Mouse (Mus musculus): ENCODE results near the gene Pum1.
"Not testable (repeated sequence)": the region's sequence is repeated elsewhere in the genome, so short reads cannot be mapped to it uniquely, and the experiment has no call there.

Pum1 gene

GRCm38 (mm10) chr4:130668991-130669390 is 5.9 kb downstream of the Pum1 start:
- DNase-seq (ENCODE audit: low spot score) = no peak

- not testable (repeated sequence) for DNase-seq (ENCODE audit: low spot score)
Observed at GRCm38 (mm10) chr4:130670023-130670422, 6.9 kb downstream of the Pum1 start.

DNA sequence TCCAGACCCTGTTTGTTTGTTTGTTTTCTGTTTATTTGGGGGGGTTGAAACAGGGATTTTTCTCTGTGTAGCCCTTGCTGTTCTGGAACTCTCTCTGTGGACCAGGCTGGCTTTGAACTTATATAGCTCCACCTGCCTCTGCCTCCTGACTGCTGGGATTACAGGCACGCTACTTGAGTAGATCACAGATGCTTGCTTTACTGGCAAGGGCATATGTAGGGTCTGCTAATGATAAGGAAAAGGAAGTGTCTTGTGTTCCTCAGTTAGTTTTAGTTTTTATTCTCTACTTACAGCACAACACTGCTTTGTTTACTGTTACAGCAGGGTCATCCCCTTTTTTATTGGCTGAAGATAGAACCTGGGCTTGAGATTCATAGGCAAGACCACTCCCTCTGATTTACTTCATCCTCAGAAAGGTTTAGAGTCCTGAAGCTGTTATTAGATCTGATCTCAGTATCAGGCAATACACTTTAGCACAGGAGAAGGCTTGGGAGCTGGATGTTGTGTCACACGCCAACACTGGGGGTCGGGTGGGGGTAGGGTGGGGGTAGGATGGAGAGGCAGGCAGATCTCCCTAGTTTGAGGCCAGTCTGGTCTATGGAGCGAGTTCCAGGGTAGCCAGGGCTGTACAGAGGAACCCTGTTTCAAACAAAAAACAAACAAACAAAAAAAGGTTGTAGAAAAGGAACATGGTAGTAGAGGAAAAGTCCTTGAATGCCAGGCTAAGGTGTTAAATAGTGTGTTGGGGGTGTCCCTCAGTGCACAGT is 8.1 kb downstream of the Pum1 start:
- no peak for DNase-seq (ENCODE audit: low spot score)

DNA sequence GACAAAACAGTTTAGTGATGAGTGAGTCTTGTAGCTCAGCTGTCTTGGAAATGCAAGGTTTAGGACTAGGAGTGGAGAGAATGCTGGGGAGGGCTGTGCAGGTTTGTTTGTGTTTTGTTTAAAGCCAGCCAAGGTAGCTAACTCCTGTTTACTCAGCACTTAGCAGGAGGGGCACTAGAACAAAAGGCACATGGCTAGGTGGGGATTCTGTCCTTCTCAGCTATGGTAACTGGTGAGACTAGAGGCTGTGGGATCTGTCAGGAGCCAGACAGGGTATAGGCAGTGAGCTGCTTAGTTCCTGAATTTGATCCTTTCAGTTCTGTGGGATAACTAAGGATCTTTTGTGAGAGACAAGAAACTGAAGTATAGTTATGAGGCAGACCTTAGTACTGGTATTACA is 9.0 kb downstream of the Pum1 start:
- no peak for DNase-seq (ENCODE audit: low spot score)

GRCm38 (mm10) chr4:130676746-130677145 is 13.6 kb downstream of the Pum1 start:
- no peak for DNase-seq (ENCODE audit: low spot score)

GRCm38 (mm10) chr4:130678149-130678548 is 15.0 kb downstream of the Pum1 start:
- DNase-seq (ENCODE audit: low spot score) = no peak

- no peak for DNase-seq (ENCODE audit: low spot score)
Observed at GRCm38 (mm10) chr4:130680676-130681075, 17.6 kb downstream of the Pum1 start.

- DNase-seq (ENCODE audit: low spot score) = not testable (repeated sequence)
Observed at GRCm38 (mm10) chr4:130683051-130683450, 19.9 kb downstream of the Pum1 start.

DNA sequence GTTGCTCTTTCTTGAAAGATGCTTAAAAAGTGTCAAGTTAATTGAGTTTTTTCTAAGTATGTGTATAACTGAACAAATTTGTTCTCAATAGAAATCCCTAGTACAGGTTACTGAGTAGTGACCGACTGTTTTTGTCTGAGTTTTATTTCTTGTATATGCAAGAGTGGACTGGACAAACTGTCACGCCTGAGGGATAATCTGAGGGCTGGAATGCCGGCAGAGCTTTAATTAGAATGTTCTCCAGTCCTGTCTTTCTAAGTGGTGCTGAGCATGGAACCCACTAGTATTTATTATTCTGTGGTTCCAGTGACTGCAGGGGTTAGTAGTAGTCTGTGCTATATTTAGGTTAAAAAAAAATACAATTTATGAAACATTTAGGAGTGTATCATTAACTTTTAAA is 30.8 kb downstream of the Pum1 start:
- no peak for DNase-seq (ENCODE audit: low spot score)

- no peak for DNase-seq (ENCODE audit: low spot score)
Observed at GRCm38 (mm10) chr4:130694982-130695381, 31.9 kb downstream of the Pum1 start.

- DNase-seq (ENCODE audit: low spot score) = peak; percentile 64
Observed at GRCm38 (mm10) chr4:130701061-130701460, 37.9 kb downstream of the Pum1 start.

DNA sequence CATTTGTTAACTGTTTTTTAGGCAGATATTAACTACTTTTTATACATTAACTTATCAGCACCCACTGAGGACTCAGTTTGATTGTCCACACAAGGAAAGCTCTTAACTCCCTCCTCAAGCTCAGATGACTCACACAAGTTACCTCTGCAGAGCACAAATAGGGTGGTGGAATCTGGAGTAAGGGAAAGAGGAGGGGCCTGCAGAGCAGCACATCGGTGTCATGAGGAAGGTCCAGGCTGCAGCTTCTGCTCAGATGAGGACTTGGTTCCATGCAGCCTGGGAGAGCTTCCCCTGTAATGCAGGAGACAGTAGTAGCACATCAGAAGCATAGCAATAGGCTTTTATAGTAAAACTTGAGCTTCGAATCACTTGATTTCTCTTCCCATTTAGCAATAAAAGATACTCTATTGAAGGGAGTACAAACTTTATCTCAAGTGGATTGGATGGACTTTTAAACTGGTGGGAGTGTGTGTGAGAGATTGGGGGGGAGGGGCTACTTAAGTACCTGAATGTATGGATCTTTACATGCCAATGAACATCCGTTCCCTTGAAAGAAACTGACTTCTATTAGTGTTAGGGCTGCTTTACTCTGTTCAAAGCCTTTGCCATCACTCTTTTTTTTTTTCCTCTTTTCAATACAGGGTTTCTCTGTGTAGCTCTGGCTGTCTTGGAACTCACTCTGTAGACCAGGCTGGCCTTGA is 39.9 kb downstream of the Pum1 start:
- DNase-seq (ENCODE audit: low spot score) = no peak

- DNase-seq (ENCODE audit: low spot score) = no peak
Observed at GRCm38 (mm10) chr4:130703601-130704000, 40.5 kb downstream of the Pum1 start.

GRCm38 (mm10) chr4:130704615-130705014 is 41.5 kb downstream of the Pum1 start:
- no peak for DNase-seq (ENCODE audit: low spot score)

DNA sequence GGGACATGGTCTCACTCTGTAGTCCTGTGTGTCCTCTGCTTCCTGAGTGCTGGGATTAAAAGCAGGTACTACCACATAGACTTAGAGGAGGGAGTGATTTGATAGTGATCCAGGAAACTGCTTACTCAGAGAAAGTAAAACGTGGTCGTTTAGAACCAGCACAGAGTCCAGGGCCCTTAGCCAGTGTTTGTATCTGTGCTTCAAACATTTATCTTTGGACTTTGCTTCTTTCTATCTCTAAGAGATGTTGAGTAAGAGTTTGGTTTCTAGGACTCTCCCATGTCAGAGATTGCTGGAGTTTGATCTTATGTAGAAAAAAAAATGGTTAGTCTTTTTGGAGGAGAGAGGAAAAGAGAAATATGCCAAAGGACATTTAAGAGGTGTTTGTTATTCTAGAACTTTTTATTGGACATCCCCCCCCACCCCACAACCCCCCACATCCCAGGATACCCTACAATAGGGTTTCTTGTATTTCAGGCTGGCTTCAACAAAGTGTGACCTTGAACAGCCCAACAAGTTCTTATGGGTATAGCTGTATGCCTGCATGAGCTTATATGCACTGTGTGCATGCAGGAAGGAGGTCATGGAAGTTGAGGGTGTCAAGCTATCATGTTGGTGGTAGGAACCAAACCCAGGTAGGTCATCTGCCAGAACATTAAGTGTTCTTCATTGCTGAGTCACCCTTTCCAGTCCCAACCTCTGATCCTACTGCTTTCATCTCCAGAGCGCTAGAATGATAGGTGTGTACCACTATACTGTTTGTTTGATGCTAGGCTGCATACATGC is 43.3 kb downstream of the Pum1 start:
- DNase-seq (ENCODE audit: low spot score) = no peak

GRCm38 (mm10) chr4:130711353-130711848 is 48.3 kb downstream of the Pum1 start:
- DNase-seq (ENCODE audit: low spot score) = no peak

GRCm38 (mm10) chr4:130712341-130712740 is 49.2 kb downstream of the Pum1 start:
- no peak for DNase-seq (ENCODE audit: low spot score)

DNA sequence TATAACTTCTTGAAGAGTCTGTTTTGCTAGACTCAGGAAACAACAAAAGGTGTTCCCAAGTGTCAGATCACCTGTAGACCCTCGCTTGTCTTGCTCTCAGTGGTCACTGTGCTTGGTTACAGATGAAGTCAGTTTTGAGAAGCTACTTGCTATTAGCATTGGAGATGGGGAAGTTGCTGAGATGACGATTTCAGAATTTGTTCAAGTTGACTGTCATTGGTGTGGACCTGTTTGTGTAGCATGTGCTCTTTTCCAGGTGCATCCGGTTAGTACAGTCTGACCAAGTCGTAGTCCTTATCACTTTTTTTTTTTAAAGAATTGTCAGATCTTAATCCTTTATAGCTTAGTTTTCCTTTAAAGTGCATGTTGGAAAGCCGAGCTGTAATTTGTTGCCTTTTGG is 50.3 kb downstream of the Pum1 start:
- no peak for DNase-seq (ENCODE audit: low spot score)

DNA sequence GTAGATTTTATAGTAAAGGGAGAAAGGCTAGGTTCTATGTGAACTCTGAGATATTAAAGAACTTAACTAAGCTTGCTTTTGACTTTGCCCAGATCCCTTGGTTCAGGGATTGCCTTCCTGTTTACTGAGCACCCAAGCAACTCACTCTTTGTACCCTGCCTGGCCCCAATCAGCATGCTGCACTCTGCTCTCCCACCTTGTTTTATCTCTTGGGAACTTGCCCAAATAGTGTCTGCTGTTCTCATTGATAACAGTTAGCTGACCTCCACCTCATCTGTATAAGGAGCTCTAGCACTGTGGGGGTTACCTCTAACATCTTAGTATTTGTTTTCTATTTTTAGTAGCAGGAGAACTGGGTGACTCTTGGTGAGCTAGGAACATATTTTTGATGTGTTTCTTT is 52.0 kb downstream of the Pum1 start:
- DNase-seq (ENCODE audit: low spot score) = no peak

DNA sequence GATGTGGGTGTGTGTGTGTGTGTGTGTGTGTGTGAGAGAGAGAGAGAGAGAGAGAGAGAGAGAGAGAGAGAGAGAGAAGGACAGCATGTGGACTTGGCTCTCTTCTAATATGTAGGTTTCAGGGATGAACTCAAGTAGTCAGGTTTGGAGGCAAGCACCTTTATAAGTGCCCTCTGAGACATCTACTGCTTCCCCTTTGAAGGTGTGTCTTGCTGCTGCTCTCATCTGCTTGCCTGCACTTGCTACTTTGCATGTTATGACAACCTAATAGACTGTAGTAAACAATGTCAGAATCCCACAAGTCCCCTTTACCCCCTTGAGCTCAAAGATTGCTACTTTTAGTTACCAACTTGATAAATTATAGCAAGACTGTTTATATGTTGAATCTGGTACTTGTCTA is 52.5 kb downstream of the Pum1 start:
- DNase-seq (ENCODE audit: low spot score) = peak; percentile 32

DNA sequence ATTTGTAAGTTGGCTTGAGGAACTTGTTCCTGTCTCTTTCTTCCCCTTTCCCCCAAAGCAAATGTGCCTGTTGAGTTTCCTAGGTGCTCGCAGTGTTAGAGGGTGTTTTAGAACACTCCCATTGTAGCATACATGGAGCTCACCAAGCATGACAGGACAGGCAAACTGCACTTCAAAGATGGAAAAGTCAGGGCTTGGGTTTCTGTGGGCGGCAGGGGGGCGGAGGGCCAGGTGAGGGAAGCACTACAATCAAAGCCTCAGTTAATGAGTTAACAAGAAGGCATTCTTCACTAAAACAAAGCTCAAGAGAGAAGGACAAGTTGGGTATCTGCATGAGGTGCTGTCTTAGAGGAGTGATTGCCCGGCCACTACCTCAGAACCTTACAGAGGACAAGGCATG is 56.2 kb downstream of the Pum1 start:
- no peak for DNase-seq (ENCODE audit: low spot score)

DNA sequence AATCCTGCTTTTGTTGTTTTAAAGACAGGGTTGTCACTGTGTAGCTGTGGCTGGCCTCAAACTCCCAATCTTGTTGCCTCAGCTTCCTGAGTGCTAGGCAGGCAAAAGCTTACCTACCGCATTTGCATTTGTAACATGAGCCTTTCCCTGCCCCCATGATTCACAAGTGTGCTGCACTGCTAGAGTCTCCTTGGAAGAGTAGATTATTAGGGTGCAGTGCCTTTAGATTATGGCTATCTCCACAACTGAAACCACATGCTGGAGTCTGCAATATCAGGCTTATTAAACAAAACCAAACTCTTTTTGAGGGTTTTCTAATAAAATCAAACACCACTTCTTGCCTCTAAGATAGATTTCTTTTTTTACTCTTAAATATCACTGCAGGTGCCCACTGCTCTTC is 59.5 kb downstream of the Pum1 start:
- DNase-seq (ENCODE audit: low spot score) = no peak

GRCm38 (mm10) chr4:130726118-130726517 is 63.0 kb downstream of the Pum1 start:
- DNase-seq (ENCODE audit: low spot score) = no peak

Measured in adipocyte (in vitro differentiated cells).